Mouse (Mus musculus) liver, adult 2 months (tissue): ENCODE measurements at regions not wholly inside any gene's neighbourhood (a gene's known extent, or its start where the extent isn't known, plus 50 kb on each side); places are given as distances from the start of the nearest gene placed in this dataset.

Experiments used
- CTCF ChIP-seq: fragments of 200-500 bp; IDR thresholded peaks from 2 replicates; pipeline ENCODE4 v1.5.1; 2011; ENCODE audit warnings: low read depth, low read length, control low read depth
- POLR2A ChIP-seq: fragments of 200-500 bp; IDR thresholded peaks from 2 replicates; pipeline ENCODE4 v1.6.1; 2011; ENCODE audit warnings: low read length, control low read depth; ENCODE audit not compliant: insufficient read depth; ENCODE audit errors: extremely low read depth

GRCm38 (mm10) chr10:117431086-117431619, 51.3 kb upstream of the Cpsf6 start:
- no peak for TF ChIP-seq POLR2A
- no peak for TF ChIP-seq CTCF
